Mouse (Mus musculus): ENCODE measurements around the gene Katnal1.

- no peak for TF ChIP-seq CTCF (IDR thresholded peaks at IDR 0.05; ENCODE audit: control insufficient read depth, insufficient read depth, insufficient read length)
- no peak for TF ChIP-seq USF1 (IDR thresholded peaks at IDR 0.05; ENCODE audit: low read depth)
- no peak for TF ChIP-seq MAX (IDR thresholded peaks at IDR 0.05)
These were observed 29.2 kb upstream of the Katnal1 start for GRCm38 (mm10) chr5:148958355-148958754.
